Mouse (Mus musculus): ENCODE measurements around the gene Zdhhc19.

DNA sequence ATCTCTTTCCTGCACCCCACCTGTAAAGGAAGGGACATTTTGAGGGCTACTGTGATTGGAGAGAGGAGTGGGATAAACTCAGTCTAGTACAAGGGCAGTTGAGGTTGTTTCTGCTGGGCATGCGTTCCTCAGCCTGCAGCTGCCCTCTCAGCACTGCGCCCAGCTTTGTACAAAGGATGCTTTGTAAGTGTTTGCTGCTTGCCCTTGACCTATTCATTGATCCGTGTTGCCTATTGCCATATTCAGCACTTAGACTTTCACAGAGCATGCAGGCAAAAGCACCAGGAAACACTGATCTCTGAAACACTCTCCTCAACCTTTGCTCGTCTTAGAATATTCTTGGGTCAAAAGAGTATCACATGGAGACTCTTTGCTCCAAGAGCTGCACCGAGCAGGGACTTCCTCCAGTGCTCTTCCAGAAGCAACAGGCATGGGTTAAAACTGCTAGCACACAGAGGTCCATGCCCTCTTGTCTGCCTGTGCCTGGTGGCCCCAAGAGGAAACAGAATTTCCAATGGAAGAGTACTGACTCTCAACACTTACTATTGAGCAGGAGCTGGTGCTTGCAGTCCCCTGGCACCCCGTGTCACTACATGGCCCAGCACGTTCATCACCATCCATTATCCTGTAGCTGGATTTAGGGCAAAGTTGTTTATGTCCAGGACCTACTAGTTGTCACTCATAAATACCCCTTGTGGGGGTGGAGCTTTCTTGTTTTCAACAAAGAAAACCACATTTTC is 23.6 kb upstream of the Zdhhc19 start:
- no peak for TF ChIP-seq CTCF (conservative IDR thresholded peaks at IDR 0.05; ENCODE audit: low read length)
- no peak for TF ChIP-seq NANOG (IDR thresholded peaks at IDR 0.05; ENCODE audit: borderline replicate concordance, low read length)
- TF ChIP-seq POU5F1 (IDR thresholded peaks at IDR 0.05; ENCODE audit: borderline replicate concordance, low read length): no peak
